Mouse (Mus musculus): ENCODE measurements around the gene Nfic. TPM values are rescaled to one million over a fixed set of nuclear protein-coding genes. Genes with fewer than 3 reads are reported as not detected.

Gene Nfic
- polyA plus RNA-seq (2015; fragmentation: Illumina TruSeq; extraction: RNeasy Lipid Tissue Mini Kit (QIAGEN cat#74804); ENCODE audit: low read depth, low replicate concordance), result 52.1 TPM

DNA sequence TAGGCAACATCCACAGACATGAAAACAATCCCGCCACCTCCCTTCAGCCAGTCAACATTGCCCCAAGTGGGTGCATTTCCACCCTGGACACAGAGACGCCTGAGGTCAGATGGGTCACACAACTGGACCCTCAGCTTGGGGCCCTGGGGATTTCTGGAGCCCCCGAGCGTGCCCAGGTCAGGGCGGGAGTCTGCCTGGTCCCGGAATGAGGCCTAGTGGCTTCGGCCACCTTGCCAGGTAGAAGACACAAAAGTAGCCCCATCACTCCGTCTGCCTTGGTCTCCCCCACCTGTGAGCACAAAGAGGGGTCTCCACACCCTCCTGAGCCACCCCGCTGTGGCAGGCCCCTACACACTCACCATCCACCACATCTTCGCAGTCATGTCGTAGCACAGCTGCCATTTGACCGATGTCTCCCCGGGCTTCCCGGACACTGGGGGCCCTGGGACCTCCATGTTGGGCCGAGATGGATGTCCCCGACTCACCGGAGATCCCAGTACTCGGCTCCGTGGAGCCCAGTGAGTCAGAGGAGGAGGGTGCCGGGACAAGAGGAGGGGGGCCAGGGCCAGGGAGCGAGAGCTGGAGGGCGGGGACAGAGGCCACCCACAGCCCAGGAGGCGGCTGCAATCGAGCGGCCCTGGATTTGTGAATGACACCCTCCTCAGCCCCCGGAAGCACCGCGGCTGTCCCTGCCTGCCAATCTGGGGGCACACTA is at the start of gene Nfic:
TSS of gene Nfic (minus strand) at position 455 of the 715 bp plus-strand sequence.

DNA sequence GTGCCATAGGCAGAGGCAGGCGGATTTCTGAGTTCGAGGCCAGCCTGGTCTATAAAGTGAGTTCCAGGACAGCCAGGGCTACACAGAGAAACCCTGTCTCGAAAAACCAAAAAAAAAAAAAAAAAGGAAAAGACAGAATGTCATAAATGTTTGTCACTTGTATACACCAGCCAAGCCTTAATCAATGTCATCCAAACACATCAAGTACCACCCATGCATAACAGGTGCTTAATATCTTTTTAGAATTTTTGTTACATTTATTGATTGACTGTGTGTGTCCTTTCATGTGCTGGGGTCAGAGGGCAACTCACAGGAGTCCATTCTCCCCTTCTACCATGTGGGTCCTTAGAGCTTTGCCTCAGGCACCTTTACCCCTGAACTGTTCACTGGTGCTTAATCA is 44.6 kb upstream of the Nfic start, which contains the start of gene S1pr4:
TSS of gene S1pr4 (minus strand) at position 101 of the 400 bp plus-strand sequence.

DNA sequence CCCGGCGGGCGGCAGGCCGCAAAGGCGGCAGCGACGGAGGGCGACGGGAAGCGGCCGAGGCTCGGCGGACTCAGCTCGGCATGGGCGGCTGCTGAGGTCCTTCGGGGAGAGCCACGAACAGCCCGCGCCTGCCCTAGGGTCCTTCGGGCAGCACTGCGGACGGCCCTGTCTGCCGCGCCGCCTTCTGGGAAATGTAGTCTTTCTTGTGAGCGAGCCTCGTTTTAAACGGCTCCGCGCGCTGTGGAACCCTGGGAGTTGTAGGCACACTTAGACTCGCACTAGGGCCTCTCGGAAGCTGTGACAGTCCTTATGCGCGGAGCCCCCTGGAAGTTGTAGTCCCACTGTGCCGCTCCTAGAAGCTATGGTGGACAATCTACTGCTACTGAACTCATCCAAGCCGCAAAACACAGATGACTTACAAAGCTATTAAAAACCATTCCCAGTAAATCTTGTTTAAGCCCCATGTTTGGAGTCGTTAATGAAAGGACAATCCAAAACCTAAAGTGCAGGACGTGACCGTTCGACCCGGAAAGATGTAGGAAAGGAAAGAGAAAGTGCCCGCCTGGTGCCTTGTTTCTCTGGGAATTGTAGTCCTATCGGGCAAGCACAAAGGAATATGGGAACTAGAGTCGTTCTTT is 40.9 kb upstream of the Nfic start, which contains the start of gene Ncln:
TSS of gene Ncln (minus strand) at position 129 of the 638 bp plus-strand sequence.

DNA sequence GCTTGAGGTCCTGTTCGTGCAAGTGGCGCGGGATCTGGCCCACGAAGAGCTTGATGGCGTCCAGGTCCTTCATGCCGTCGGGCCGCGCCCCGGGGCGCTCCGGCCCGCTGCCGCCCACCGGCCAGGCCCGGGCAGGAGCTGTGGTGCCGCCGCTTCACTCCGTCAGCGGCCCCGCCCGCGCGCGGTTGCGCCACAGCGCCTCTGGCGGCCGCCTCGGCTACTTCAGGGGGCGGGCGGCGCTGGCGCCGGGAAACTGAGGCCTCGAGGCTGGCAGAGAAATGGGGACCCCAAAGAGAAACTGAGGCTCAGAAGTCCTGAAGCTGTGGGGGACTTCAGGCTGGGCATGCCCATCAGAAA is 27.1 kb upstream of the Nfic start, which contains the start of gene Celf5:
TSS of gene Celf5 (minus strand) at position 177 of the 357 bp plus-strand sequence.

DNA sequence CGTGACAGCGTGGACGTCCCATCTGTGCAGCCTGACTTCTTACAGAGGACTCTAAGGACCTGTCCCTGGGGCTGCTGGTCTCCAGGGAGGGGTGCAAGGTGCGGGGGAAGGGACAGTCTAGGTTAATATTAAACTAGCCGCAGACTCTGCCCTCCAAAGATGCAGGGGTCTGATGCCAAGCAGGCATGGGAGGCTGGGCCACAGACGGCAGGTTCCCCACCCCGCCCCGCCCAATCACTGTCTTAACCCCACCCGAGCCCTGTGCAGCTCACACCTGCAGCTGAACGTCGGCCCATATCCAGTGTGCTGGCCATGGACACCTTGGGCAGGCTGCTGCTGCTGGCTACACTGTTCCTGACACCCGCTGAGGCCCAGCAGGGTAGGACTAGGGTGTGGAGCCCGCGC is 62.7 kb downstream of the Nfic start, which contains the start of gene Smim24:
TSS of gene Smim24 (plus strand) at position 271 of the 405 bp plus-strand sequence.

DNA sequence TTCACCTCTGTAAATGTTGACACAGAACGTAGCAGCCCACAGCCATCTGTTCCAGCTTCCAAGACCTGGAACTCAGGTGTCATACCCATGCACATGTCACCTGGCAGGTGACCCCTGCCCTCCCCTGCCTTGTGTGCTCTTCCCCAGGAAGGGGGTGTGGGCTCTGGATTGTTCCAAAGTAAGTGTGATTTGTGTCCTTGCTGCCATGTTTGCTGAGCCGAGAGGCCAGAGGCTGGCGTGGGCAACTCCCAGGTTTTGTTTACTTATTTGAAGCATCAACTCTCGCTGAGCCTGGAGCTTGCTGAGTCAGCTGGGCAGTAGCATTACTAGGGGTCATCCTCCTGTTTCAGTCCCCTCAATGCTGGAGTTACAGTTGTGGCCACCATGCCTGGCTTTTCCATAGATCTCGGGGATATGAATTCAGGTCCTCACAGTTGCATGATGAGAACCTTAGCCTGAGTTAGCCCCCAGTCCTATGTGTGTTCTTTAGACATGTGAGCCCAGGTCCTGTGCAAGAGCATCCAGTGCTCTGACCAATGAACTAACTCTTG is 66.9 kb downstream of the Nfic start, which contains the start of gene Gm48552:
TSS of gene Gm48552 (plus strand) at position 501 of the 551 bp plus-strand sequence.

DNA sequence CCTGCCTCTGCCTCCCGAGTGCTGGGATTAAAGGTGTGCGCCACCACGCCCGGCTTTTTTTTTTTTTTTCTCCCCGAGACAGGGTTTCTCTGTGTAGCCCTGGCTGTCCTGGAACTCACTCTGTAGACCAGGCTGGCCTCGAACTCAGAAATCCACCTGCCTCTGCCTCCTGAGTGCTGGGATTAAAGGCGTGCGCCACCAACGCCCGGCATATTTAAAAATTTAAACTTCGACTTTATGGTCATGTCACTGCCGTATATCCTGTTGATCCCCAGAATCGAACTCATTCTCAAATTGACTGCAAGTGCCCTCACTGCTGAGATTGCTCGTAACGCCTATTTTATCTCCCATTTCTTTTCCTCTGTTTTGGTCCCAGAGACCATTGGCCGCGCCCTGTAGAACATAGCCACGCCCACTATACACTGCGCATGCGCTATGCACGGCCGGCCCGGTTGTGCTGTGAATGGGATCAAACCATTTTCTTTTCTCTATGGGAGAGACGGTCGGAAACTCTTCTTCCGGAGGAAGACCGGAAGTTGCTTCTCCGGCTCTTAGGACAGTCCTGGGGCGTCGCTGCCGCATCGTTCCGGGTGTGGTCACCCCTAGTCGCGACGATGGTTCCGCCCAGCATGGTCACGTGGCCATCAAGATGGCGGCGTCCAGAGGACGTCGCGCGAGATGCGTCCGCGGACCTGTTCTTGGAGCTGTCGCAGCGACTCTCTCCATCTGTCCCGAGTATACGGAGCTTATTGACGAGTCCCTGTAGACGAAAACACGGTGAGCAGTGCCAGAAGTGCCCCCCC is 71.4 kb downstream of the Nfic start, which contains the start of the genes Dohh and Gm48551:
TSS of gene Dohh (plus strand) at position 627 of the 803 bp plus-strand sequence.
TSS of gene Gm48551 (plus strand) at position 665 of the 803 bp plus-strand sequence.

DNA sequence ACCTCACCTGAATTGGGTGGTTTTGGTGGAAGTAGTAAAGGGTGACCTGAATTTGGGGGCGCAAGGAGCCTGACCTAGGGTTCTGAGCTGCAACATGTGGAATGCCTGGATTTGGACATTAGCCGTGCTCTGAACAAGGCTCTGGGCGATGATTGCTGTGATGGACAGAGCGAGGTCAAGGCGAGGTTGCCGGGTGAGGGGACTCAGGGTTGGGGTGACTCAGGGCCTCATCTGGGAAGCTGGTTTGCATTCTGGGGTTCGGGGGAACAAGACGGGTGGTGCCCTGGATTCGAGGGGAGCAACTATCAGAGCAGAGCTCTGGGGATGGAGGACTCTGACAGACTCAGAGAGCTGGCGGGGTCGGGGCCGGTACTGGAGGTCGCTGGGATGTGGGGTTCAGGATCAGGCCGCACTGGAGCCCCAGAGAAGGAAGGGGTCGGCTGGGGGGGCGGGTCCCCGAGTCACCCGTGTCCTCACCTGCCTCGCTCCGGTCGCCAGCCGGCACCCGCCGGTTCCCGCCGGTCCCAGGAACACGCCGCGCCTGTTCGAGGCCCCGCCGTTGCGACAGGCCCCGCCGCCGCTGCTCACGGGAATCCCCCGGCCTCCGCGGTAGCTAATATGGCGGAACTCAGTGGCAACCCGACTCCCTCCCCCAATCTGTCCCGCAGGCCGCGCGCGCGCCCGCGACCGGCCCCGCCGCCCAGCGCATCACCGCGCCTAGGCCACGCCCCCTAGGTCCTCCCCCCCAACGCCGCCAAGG is 77.5 kb downstream of the Nfic start, which contains the start of gene Fzr1:
TSS of gene Fzr1 (minus strand) at position 724 of the 760 bp plus-strand sequence.

DNA sequence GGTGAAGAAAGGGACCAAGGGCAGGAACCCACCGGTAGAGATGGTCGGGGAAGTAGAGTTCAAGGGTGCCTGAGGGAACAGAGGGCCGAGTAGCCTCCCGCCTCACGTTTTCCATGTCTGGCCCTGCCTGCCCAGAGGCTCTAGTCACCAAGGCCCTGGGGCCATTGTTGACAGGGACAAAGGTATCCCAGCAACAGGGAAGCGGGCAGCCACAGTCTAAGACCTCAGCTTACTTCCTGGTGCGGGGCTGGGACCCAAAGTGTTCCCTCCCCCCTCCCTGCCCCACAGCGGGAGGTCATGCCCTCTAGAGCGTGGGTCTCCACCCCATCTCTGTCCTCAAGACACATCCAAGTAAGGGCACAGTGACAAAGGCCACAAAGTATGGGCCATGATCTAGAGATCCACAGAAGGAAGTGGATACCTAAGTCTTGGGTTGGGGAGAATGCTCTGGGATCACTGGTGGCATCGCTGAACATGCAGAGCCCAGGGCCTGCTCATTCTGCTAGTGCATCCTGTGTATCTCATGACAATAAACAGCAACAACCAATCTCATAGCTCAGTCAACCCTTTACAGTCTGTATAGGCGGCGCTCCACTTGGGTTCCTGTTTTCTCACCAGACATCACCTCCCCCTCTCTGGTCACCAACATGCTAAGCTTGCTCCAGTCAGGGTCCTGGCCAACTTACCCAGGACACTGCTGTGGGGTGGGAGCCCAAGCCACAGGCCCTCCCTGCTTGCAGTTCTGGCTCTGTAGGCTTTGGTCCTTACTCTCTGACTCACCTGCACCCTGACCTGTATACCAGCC is 89.6 kb downstream of the Nfic start, which contains the start of gene 4930404N11Rik:
TSS of gene 4930404N11Rik (minus strand) at position 145 of the 805 bp plus-strand sequence.

DNA sequence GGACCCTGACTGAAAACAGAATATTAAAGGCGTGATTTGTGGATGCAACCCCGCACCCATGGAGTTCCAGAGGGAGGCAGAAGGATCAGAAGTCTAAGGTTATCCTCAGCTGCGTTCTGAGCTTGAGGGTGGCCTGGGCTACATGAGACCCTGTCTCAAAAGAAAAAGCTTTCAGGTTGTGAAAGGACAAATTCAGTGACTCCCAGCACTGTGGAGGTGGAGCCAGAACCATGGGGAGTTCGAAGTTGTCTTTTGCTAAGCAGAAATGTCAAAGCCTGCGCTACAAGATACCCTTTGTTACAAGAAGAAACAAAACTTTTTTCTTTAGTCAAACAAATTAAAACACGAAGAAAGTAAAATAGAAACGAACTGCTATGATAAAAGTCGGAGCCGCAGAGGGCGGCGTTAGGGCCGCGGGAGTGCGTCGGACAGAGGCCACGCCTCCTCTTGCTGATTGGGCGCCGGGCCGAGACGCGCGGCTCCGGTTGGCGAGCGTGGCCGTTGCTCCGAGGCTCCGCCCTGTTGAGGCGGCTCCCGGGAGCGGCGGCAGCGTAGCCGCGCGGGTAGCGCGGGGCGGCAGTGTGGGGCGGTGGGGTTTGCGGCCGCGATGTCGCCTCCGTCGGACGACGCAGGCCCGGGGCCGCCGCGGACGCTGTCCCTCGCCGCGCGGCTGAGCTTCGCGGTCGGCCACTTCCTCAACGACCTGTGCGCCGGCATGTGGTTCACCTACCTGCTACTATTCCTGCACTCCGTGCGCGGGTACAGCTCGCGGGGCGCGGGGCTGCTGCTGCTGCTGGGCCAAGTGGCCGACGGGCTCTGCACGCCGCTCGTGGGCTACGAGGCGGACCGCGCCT is 98.2 kb downstream of the Nfic start, which contains the start of gene Mfsd12:
TSS of gene Mfsd12 (plus strand) at position 501 of the 854 bp plus-strand sequence.

DNA sequence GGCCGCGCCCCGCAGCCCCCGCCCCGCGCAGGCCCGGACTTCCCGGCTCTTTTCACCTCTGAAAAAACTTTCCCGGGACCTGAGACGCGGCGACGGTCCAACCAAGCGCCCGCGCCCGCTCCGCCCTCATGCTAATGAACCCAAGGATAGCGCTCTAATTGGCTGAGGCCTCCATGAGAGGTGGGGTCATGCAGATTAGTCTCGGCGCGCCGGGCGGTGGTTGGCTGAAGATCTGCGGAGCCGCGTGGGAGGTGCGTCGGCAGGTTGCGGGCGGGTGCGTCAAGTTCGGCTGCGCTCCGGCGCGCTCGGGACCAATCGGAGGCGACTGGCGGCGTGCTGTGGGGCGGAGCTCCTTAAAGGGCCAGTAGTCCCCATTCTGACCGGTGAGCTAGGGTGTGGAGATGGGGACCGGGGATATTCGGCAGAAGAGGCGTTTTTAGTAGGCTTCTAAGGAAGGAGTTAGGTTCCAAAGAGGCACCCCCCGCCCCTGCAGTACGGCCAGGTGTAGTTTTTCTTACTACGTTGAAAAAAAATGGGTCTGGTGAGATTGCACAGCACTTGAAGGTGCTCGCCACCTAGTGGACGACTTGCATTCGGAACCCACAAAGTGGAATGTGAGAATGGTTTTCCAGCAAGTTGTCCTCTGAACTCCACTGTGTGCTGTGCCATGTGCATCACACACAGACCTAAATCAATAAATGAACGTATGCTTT is 104.9 kb downstream of the Nfic start, which contains the start of gene Hmg20b:
TSS of gene Hmg20b (minus strand) at position 130 of the 713 bp plus-strand sequence.

Other genes starting within 250 kb of the Nfic start
- gene Atcay, start 224.8 kb downstream of the Nfic start, polyA plus RNA-seq (2015; fragmentation: Illumina TruSeq; extraction: RNeasy Lipid Tissue Mini Kit (QIAGEN cat#74804); ENCODE audit: low read depth, low replicate concordance), result 148 TPM
- gene Zfr2, start 222.5 kb downstream of the Nfic start, polyA plus RNA-seq (2015; fragmentation: Illumina TruSeq; extraction: RNeasy Lipid Tissue Mini Kit (QIAGEN cat#74804); ENCODE audit: low read depth, low replicate concordance), result 39.4 TPM
- gene Matk, start 202.7 kb downstream of the Nfic start, polyA plus RNA-seq (2015; fragmentation: Illumina TruSeq; extraction: RNeasy Lipid Tissue Mini Kit (QIAGEN cat#74804); ENCODE audit: low read depth, low replicate concordance), result 194 TPM
- gene Mrpl54, start 188.7 kb downstream of the Nfic start, polyA plus RNA-seq (2015; fragmentation: Illumina TruSeq; extraction: RNeasy Lipid Tissue Mini Kit (QIAGEN cat#74804); ENCODE audit: low read depth, low replicate concordance), result 82.8 TPM
- 30.7 TPM for gene Apba3, start 188.7 kb downstream of the Nfic start, polyA plus RNA-seq (2015; fragmentation: Illumina TruSeq; extraction: RNeasy Lipid Tissue Mini Kit (QIAGEN cat#74804); ENCODE audit: low read depth, low replicate concordance)
- 0.57 TPM for gene Tjp3, start 164.1 kb downstream of the Nfic start, polyA plus RNA-seq (2015; fragmentation: Illumina TruSeq; extraction: RNeasy Lipid Tissue Mini Kit (QIAGEN cat#74804); ENCODE audit: low read depth, low replicate concordance)
- 246 TPM for gene Pip5k1c, start 162.7 kb downstream of the Nfic start, polyA plus RNA-seq (2015; fragmentation: Illumina TruSeq; extraction: RNeasy Lipid Tissue Mini Kit (QIAGEN cat#74804); ENCODE audit: low read depth, low replicate concordance)
- gene Cactin, start 134.5 kb downstream of the Nfic start, polyA plus RNA-seq (2015; fragmentation: Illumina TruSeq; extraction: RNeasy Lipid Tissue Mini Kit (QIAGEN cat#74804); ENCODE audit: low read depth, low replicate concordance), result 18.8 TPM
- gene Tbxa2r, start 126.9 kb downstream of the Nfic start, polyA plus RNA-seq (2015; fragmentation: Illumina TruSeq; extraction: RNeasy Lipid Tissue Mini Kit (QIAGEN cat#74804); ENCODE audit: low read depth, low replicate concordance), result 0.85 TPM
- 1.2 TPM for gene Gipc3, start 112.4 kb downstream of the Nfic start, polyA plus RNA-seq (2015; fragmentation: Illumina TruSeq; extraction: RNeasy Lipid Tissue Mini Kit (QIAGEN cat#74804); ENCODE audit: low read depth, low replicate concordance)
- 24.4 TPM for gene Hmg20b, start 105.2 kb downstream of the Nfic start, polyA plus RNA-seq (2015; fragmentation: Illumina TruSeq; extraction: RNeasy Lipid Tissue Mini Kit (QIAGEN cat#74804); ENCODE audit: low read depth, low replicate concordance)
- gene Mfsd12, start 98.1 kb downstream of the Nfic start, polyA plus RNA-seq (2015; fragmentation: Illumina TruSeq; extraction: RNeasy Lipid Tissue Mini Kit (QIAGEN cat#74804); ENCODE audit: low read depth, low replicate concordance), result 19.9 TPM
- not detected for gene 4930404N11Rik, start 89.8 kb downstream of the Nfic start, polyA plus RNA-seq (2015; fragmentation: Illumina TruSeq; extraction: RNeasy Lipid Tissue Mini Kit (QIAGEN cat#74804); ENCODE audit: low read depth, low replicate concordance)
- 48.4 TPM for gene Fzr1, start 77.1 kb downstream of the Nfic start, polyA plus RNA-seq (2015; fragmentation: Illumina TruSeq; extraction: RNeasy Lipid Tissue Mini Kit (QIAGEN cat#74804); ENCODE audit: low read depth, low replicate concordance)
- gene Dohh, start 71.2 kb downstream of the Nfic start, polyA plus RNA-seq (2015; fragmentation: Illumina TruSeq; extraction: RNeasy Lipid Tissue Mini Kit (QIAGEN cat#74804); ENCODE audit: low read depth, low replicate concordance), result 94.1 TPM
- gene Gm48551, start 71.2 kb downstream of the Nfic start, polyA plus RNA-seq (2015; fragmentation: Illumina TruSeq; extraction: RNeasy Lipid Tissue Mini Kit (QIAGEN cat#74804); ENCODE audit: low read depth, low replicate concordance), result 5.0 TPM
- 3.5 TPM for gene Gm48552, start 66.6 kb downstream of the Nfic start, polyA plus RNA-seq (2015; fragmentation: Illumina TruSeq; extraction: RNeasy Lipid Tissue Mini Kit (QIAGEN cat#74804); ENCODE audit: low read depth, low replicate concordance)
- gene Smim24, start 62.6 kb downstream of the Nfic start, polyA plus RNA-seq (2015; fragmentation: Illumina TruSeq; extraction: RNeasy Lipid Tissue Mini Kit (QIAGEN cat#74804); ENCODE audit: low read depth, low replicate concordance), result 2.5 TPM
- gene Celf5, start 27.1 kb upstream of the Nfic start, polyA plus RNA-seq (2015; fragmentation: Illumina TruSeq; extraction: RNeasy Lipid Tissue Mini Kit (QIAGEN cat#74804); ENCODE audit: low read depth, low replicate concordance), result 123 TPM
- 61.7 TPM for gene Ncln, start 40.8 kb upstream of the Nfic start, polyA plus RNA-seq (2015; fragmentation: Illumina TruSeq; extraction: RNeasy Lipid Tissue Mini Kit (QIAGEN cat#74804); ENCODE audit: low read depth, low replicate concordance)
- 0.61 TPM for gene S1pr4, start 44.5 kb upstream of the Nfic start, polyA plus RNA-seq (2015; fragmentation: Illumina TruSeq; extraction: RNeasy Lipid Tissue Mini Kit (QIAGEN cat#74804); ENCODE audit: low read depth, low replicate concordance)
- gene Gna15, start 68.6 kb upstream of the Nfic start, polyA plus RNA-seq (2015; fragmentation: Illumina TruSeq; extraction: RNeasy Lipid Tissue Mini Kit (QIAGEN cat#74804); ENCODE audit: low read depth, low replicate concordance), result 1.9 TPM
- gene Gna11, start 89.6 kb upstream of the Nfic start, polyA plus RNA-seq (2015; fragmentation: Illumina TruSeq; extraction: RNeasy Lipid Tissue Mini Kit (QIAGEN cat#74804); ENCODE audit: low read depth, low replicate concordance), result 82.4 TPM
- gene Aes, start 103.9 kb upstream of the Nfic start, polyA plus RNA-seq (2015; fragmentation: Illumina TruSeq; extraction: RNeasy Lipid Tissue Mini Kit (QIAGEN cat#74804); ENCODE audit: low read depth, low replicate concordance), result 686 TPM
- gene Tle2, start 118.9 kb upstream of the Nfic start, polyA plus RNA-seq (2015; fragmentation: Illumina TruSeq; extraction: RNeasy Lipid Tissue Mini Kit (QIAGEN cat#74804); ENCODE audit: low read depth, low replicate concordance), result 28.6 TPM
- gene Tle6, start 145.4 kb upstream of the Nfic start, polyA plus RNA-seq (2015; fragmentation: Illumina TruSeq; extraction: RNeasy Lipid Tissue Mini Kit (QIAGEN cat#74804); ENCODE audit: low read depth, low replicate concordance), result 9.8 TPM
- gene BC025920, start 150.6 kb upstream of the Nfic start, polyA plus RNA-seq (2015; fragmentation: Illumina TruSeq; extraction: RNeasy Lipid Tissue Mini Kit (QIAGEN cat#74804); ENCODE audit: low read depth, low replicate concordance), result 4.6 TPM
- gene Sirt6, start 172.2 kb upstream of the Nfic start, polyA plus RNA-seq (2015; fragmentation: Illumina TruSeq; extraction: RNeasy Lipid Tissue Mini Kit (QIAGEN cat#74804); ENCODE audit: low read depth, low replicate concordance), result 17.1 TPM
- 56.0 TPM for gene Ankrd24, start 172.9 kb upstream of the Nfic start, polyA plus RNA-seq (2015; fragmentation: Illumina TruSeq; extraction: RNeasy Lipid Tissue Mini Kit (QIAGEN cat#74804); ENCODE audit: low read depth, low replicate concordance)
- gene Gm10778, start 193.4 kb upstream of the Nfic start, polyA plus RNA-seq (2015; fragmentation: Illumina TruSeq; extraction: RNeasy Lipid Tissue Mini Kit (QIAGEN cat#74804); ENCODE audit: low read depth, low replicate concordance), result 6.6 TPM
- gene Zfp433, start 249.2 kb upstream of the Nfic start, polyA plus RNA-seq (2015; fragmentation: Illumina TruSeq; extraction: RNeasy Lipid Tissue Mini Kit (QIAGEN cat#74804); ENCODE audit: low read depth, low replicate concordance), result 9.5 TPM